Mouse (Mus musculus): ENCODE measurements at regions not wholly inside any gene's neighbourhood (a gene's known extent, or its start where the extent isn't known, plus 50 kb on each side); places are given as distances from the start of the nearest gene placed in this dataset.

DNA sequence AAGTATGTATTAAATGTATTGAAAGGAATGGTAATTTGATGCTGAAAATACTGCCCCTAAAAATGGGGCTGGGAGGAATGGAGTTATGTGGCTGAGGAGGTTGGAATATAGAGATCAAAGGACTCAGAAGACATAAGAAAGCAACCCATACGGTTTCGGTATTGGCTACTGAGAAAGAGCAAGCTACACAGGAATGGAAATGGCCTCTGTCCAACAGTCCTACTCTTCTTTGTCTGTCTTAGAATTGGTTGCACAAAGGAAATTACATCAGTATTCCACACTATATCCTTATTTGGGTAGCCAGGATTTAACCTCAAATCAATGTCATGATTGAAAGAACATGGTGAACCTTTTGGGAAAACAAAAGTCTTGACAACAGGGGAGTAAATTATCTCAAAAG is 399.0 kb upstream of the Nt5c1b start:
- TF ChIP-seq POLR2A (IDR thresholded peaks at IDR 0.05; ENCODE audit: low read depth, low read length): no peak
- no peak for TF ChIP-seq CTCF (IDR thresholded peaks at IDR 0.05; ENCODE audit: borderline replicate concordance, insufficient read depth, low read length)

Measured in embryonic fibroblast, embryonic 13.5 days (primary cell).